Mouse (Mus musculus) MEL (cell line): ENCODE results near the gene Tyrobp. TPM values are rescaled to one million over a fixed set of nuclear protein-coding genes. Genes with fewer than 3 reads are reported as not detected.
A peak's percentile ranks its signal among the peaks of the same experiment; 100 is the strongest.

Source experiments
- DNase-seq: peaks from one replicate; pipeline ENCODE4 v3.0.0; 2011; ENCODE audit warnings: low read depth, low spot score
- H3K27ac ChIP-seq: 2 replicates; pipeline ENCODE4 v1.5.1; 2012; ENCODE audit warnings: low read depth, mild to moderate bottlenecking, control low read depth, low read length, moderate library complexity; ENCODE audit not compliant: control insufficient read depth
- H3K27me3 ChIP-seq, 2 experiments: fragments of 150-350 bp in 1 of 2; sonication (generic) in 1 of 2; 2 replicates each; pipeline ENCODE4 v1.6.1; 2012; ENCODE audit warnings: low read length in 2 of 2, mild to moderate bottlenecking in 2 of 2, improper control_type of control experiment in 1 of 2, moderate library complexity in 1 of 2; ENCODE audit not compliant: insufficient read depth in 2 of 2, control insufficient read depth in 1 of 2
- H3K36me3 ChIP-seq, 2 experiments: 2 replicates each; pipeline ENCODE4 v1.6.1; 2012 to 2014; ENCODE audit warnings: low read length in 2 of 2, improper control_type of control experiment in 1 of 2, inconsistent platforms in 1 of 2, mild to moderate bottlenecking in 1 of 2; ENCODE audit not compliant: insufficient read depth in 2 of 2, control insufficient read depth in 1 of 2
- H3K4me1 ChIP-seq, 2 experiments: fragments of 150-350 bp in 1 of 2; sonication (generic) in 1 of 2; 2 replicates each; pipeline ENCODE4 v1.6.1; 2012; ENCODE audit warnings: low read length in 2 of 2, improper control_type of control experiment in 1 of 2, mild to moderate bottlenecking in 1 of 2; ENCODE audit not compliant: insufficient read depth in 2 of 2, control insufficient read depth in 1 of 2
- H3K4me3 ChIP-seq, 2 experiments: fragments of 150-350 bp in 1 of 2; sonication (generic) in 1 of 2; 2 replicates each; pipeline ENCODE4 v1.5.1; 2012; ENCODE audit warnings: low read depth in 2 of 2, low read length in 2 of 2, mild to moderate bottlenecking in 2 of 2, moderate library complexity in 2 of 2, control low read depth in 1 of 2, improper control_type of control experiment in 1 of 2; ENCODE audit not compliant: control insufficient read depth in 1 of 2, insufficient read depth in 1 of 2
- H3K79me2 ChIP-seq: 2 replicates; pipeline ENCODE4 v1.6.1; 2012; ENCODE audit warnings: mild to moderate bottlenecking, low read length, moderate library complexity; ENCODE audit not compliant: control insufficient read depth, poor library complexity, insufficient read depth
- H3K9ac ChIP-seq: 2 replicates; pipeline ENCODE4 v1.6.1; 2012; ENCODE audit warnings: low read depth, mild to moderate bottlenecking, control low read depth, low read length, moderate library complexity; ENCODE audit not compliant: control insufficient read depth, poor library complexity, severe bottlenecking
- H3K9me3 ChIP-seq: fragments of 150-350 bp; sonication (generic); replicated peaks from 2 replicates; pipeline ENCODE4 v1.6.1; 2012; ENCODE audit warnings: mild to moderate bottlenecking, low read length, improper control_type of control experiment, moderate library complexity; ENCODE audit not compliant: insufficient read depth
- BHLHE40 ChIP-seq: IDR thresholded peaks from 2 replicates; pipeline ENCODE4 v1.6.1; 2012; ENCODE audit warnings: low read depth, mild to moderate bottlenecking, inconsistent platforms, low read length, improper control_type of control experiment, borderline replicate concordance
- CHD2 ChIP-seq: IDR thresholded peaks from 2 replicates; pipeline ENCODE4 v1.6.1; 2011; ENCODE audit warnings: low read length, improper control_type of control experiment
- CTCF ChIP-seq, 3 experiments: IDR thresholded peaks in 2 of 3; conservative IDR thresholded peaks in 1 of 3; 2 replicates each; pipeline ENCODE4 v1.5.1; 2011 to 2012; ENCODE audit warnings: low read length in 3 of 3, low read depth in 2 of 3, mild to moderate bottlenecking in 2 of 3, improper control_type of control experiment in 1 of 3, inconsistent platforms in 1 of 3, mixed read lengths in 1 of 3, moderate library complexity in 1 of 3; ENCODE audit not compliant: control insufficient read depth in 1 of 3, insufficient read depth in 1 of 3, poor library complexity in 1 of 3, severe bottlenecking in 1 of 3
- ELF1 ChIP-seq: IDR thresholded peaks from 2 replicates; pipeline ENCODE4 v1.6.1; 2014; ENCODE audit warnings: low read depth, mild to moderate bottlenecking, inconsistent platforms, low read length, improper control_type of control experiment, moderate library complexity
- GATA1 ChIP-seq: IDR thresholded peaks from 2 replicates; pipeline ENCODE4 v1.6.1; 2011; ENCODE audit warnings: low read depth, low read length, improper control_type of control experiment
- MAFK ChIP-seq: IDR thresholded peaks from 2 replicates; pipeline ENCODE4 v1.6.1; 2011; ENCODE audit warnings: low read depth, mild to moderate bottlenecking, low read length, improper control_type of control experiment, borderline replicate concordance
- MAZ ChIP-seq: IDR thresholded peaks from 2 replicates; pipeline ENCODE4 v1.6.1; 2012; ENCODE audit warnings: low read depth, mild to moderate bottlenecking, inconsistent platforms, low read length, improper control_type of control experiment
- MEF2A ChIP-seq: IDR thresholded peaks from 2 replicates; pipeline ENCODE4 v1.6.1; 2014; ENCODE audit warnings: low read depth, mild to moderate bottlenecking, inconsistent platforms, low read length, improper control_type of control experiment; ENCODE audit not compliant: poor library complexity, insufficient replicate concordance, severe bottlenecking; ENCODE audit errors: extremely low read depth
- MYC ChIP-seq: IDR thresholded peaks from 2 replicates; pipeline ENCODE4 v1.6.1; 2011; ENCODE audit warnings: low read depth, mild to moderate bottlenecking, low read length, improper control_type of control experiment, moderate library complexity
- NELFE ChIP-seq: IDR thresholded peaks from 2 replicates; pipeline ENCODE4 v1.6.1; 2011; ENCODE audit warnings: low read depth, low read length, improper control_type of control experiment
- POLR2A ChIP-seq, 2 experiments: IDR thresholded peaks; 2 replicates each; pipeline ENCODE4 v1.6.1; 2011 to 2012; ENCODE audit warnings: low read length in 2 of 2, mild to moderate bottlenecking in 2 of 2, control low read depth in 1 of 2, improper control_type of control experiment in 1 of 2, low read depth in 1 of 2, moderate library complexity in 1 of 2; ENCODE audit not compliant: control insufficient read depth in 1 of 2, insufficient read depth in 1 of 2, poor library complexity in 1 of 2
- RAD21 ChIP-seq: IDR thresholded peaks from 2 replicates; pipeline ENCODE4 v1.6.1; 2011; ENCODE audit warnings: mild to moderate bottlenecking, low read depth, low read length, improper control_type of control experiment
- RCOR1 ChIP-seq: IDR thresholded peaks from 2 replicates; pipeline ENCODE4 v1.6.1; 2012; ENCODE audit warnings: low read depth, mild to moderate bottlenecking, inconsistent platforms, low read length, improper control_type of control experiment
- SMC3 ChIP-seq: IDR thresholded peaks from 2 replicates; pipeline ENCODE4 v1.6.1; 2011; ENCODE audit warnings: low read depth, low read length, improper control_type of control experiment
- TAL1 ChIP-seq: IDR thresholded peaks from 2 replicates; pipeline ENCODE4 v1.6.1; 2012; ENCODE audit warnings: mild to moderate bottlenecking, inconsistent platforms, low read length, moderate library complexity, mixed read lengths
- TBP ChIP-seq: IDR thresholded peaks from 2 replicates; pipeline ENCODE4 v1.8.0; 2011; ENCODE audit warnings: low read depth, low read length, improper control_type of control experiment
- TCF12 ChIP-seq: IDR thresholded peaks from 2 replicates; pipeline ENCODE4 v1.6.1; 2014; ENCODE audit warnings: low read depth, mild to moderate bottlenecking, inconsistent platforms, low read length, improper control_type of control experiment, moderate library complexity
- UBTF ChIP-seq: IDR thresholded peaks from 2 replicates; pipeline ENCODE4 v1.6.1; 2012; ENCODE audit warnings: low read depth, mild to moderate bottlenecking, inconsistent platforms, low read length, improper control_type of control experiment, moderate library complexity, borderline replicate concordance; ENCODE audit not compliant: insufficient read depth
- USF1 ChIP-seq: IDR thresholded peaks from 2 replicates; pipeline ENCODE4 v1.6.1; 2014; ENCODE audit warnings: low read depth, mild to moderate bottlenecking, inconsistent platforms, low read length, improper control_type of control experiment, moderate library complexity
- ZKSCAN1 ChIP-seq: IDR thresholded peaks from 2 replicates; pipeline ENCODE4 v1.6.1; 2012; ENCODE audit warnings: low read depth, mild to moderate bottlenecking, inconsistent platforms, low read length, improper control_type of control experiment, moderate library complexity
- polyA plus RNA-seq, 2 experiments: library from polyadenylated mRNA; stranded (reverse) in 1 of 2; unstranded in 1 of 2; fragments of >175 nt in 1 of 2; fragments of >200 nt in 1 of 2; gene quantifications; 2 replicates each; pipeline versions ENCODE4 v1.2.1 to v1.2.4; 2012; ENCODE audit warnings: low replicate concordance in 2 of 2, low read depth in 1 of 2; ENCODE audit not compliant: insufficient read length in 2 of 2, insufficient read depth in 1 of 2, missing spikeins in 1 of 2
- total RNA-seq: library from RNA; depleted of rRNA; stranded (reverse); fragments of 300-350 nt; gene quantifications from 2 replicates; pipeline ENCODE4 v1.2.3, GENCODE M21; 2012

The Tyrobp gene
- total and polyA plus RNA-seq, 3 experiments, result 2.8 to 13.6 TPM; not detected in 1

- TF ChIP-seq BHLHE40 (0 out of 2 replicates have a peak, but pooled peaks have one; percentile 23), ZKSCAN1 (no peak)
These were observed 8.4 kb downstream of the Tyrobp start (continued) for GRCm38 (mm10) chr7:30421890-30422435.

GRCm38 (mm10) chr7:30422560-30422959, 9.0 kb downstream of the Tyrobp start:
- TF ChIP-seq USF1 (no peak), MYC (no peak), UBTF (no peak), TAL1 (no peak), BHLHE40 (no peak), TBP (no peak), RCOR1 (no peak), NELFE (no peak), MEF2A (no peak), GATA1 (no peak), RAD21 (no peak), TCF12 (no peak), MAFK (no peak), POLR2A (IDR thresholded peaks at IDR 0.05; ENCODE audit: control insufficient read depth in 1 of 2, insufficient read depth in 1 of 2, low read depth in 1 of 2, low read length in 2 of 2, poor library complexity in 1 of 2) (no peak), SMC3 (no peak), ZKSCAN1 (no peak), CTCF (IDR thresholded peaks at IDR 0.05 in 2 of 3, conservative IDR thresholded peaks at IDR 0.05 in 1 of 3; ENCODE audit: control insufficient read depth in 1 of 3, insufficient read depth in 1 of 3, low read depth in 2 of 3, low read length in 3 of 3, poor library complexity in 1 of 3, severe bottlenecking in 1 of 3) (no peak), MAZ (no peak), ELF1 (no peak), CHD2 (no peak)
- peak overlapping the region; percentile 75 to 77 for H3K4me3 ChIP-seq
- DNase-seq, result no peak

More at GRCm38 (mm10) chr7:30422560-30422959, 9.0 kb downstream of the Tyrobp start:
- Histone ChIP-seq H3K27ac (no peak overlapping the region), H3K4me1 (peaks cover 0 to 25% of the 10 kb centered on the region in 2 experiments; a peak in 3 of 4 replicates), H3K36me3 (peaks cover 5 to 13% of the 10 kb centered on the region in 2 experiments), H3K9ac (peak overlapping the region; percentile 61), H3K79me2 (peaks cover 21% of the 10 kb centered on the region), H3K27me3 (no peaks in the 10 kb centered on the region), H3K9me3 (no peaks in the 10 kb centered on the region)
